Mouse (Mus musculus): ENCODE data around the gene Cdkal1. TPM values are rescaled to one million over a fixed set of nuclear protein-coding genes. Genes with fewer than 3 reads are reported as not detected.

The Cdkal1 gene
- polyA plus RNA-seq, 1 experiment, result 3.3 TPM

DNA sequence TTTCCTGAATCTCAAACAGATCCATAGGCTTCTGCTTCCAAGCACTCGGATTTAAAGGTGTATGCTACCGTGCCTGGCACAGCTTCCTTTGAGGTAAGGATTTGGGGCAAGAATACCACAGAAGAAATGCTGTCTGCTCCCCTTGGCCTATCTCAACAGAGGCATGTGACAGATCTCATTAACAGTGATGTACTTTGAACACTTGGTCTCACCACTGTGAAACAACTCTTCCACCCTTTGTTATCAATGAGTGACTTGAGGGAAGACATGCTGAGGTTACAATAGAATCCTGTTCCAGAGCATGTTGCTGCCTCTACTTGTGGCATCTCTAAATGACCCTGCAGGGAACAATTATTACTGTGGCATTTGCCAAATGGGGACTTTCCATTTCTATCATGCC is 4.6 kb upstream of the Cdkal1 start:
- no peaks in the 10 kb centered on the region for H3K4me1 ChIP-seq (replicated peaks; ENCODE audit: control insufficient read depth, insufficient read depth, low read length)
- 86% methylated on average over 2 of the region's 2 CpGs for WGBS
- TF ChIP-seq CTCF (IDR thresholded peaks at IDR 0.05; ENCODE audit: borderline replicate concordance, control insufficient read depth, extremely low read depth, insufficient read depth, low read length, poor library complexity), result no peak
- no peak for TF ChIP-seq POLR2A (IDR thresholded peaks at IDR 0.05; ENCODE audit: control insufficient read depth, extremely low read depth, insufficient read depth, low read length, poor library complexity)
- DNase-seq, result no peak
- H3K27me3 ChIP-seq (ENCODE audit: control insufficient read depth, insufficient read depth, low read length), result no peaks in the 10 kb centered on the region
- H3K36me3 ChIP-seq (ENCODE audit: control insufficient read depth, insufficient read depth, low read length), result no peaks in the 10 kb centered on the region
- no peak overlapping the region for H3K27ac ChIP-seq (ENCODE audit: control insufficient read depth, insufficient read depth, low read length)
- no peak overlapping the region for H3K4me3 ChIP-seq (ENCODE audit: control insufficient read depth, insufficient read depth, low read length)

DNA sequence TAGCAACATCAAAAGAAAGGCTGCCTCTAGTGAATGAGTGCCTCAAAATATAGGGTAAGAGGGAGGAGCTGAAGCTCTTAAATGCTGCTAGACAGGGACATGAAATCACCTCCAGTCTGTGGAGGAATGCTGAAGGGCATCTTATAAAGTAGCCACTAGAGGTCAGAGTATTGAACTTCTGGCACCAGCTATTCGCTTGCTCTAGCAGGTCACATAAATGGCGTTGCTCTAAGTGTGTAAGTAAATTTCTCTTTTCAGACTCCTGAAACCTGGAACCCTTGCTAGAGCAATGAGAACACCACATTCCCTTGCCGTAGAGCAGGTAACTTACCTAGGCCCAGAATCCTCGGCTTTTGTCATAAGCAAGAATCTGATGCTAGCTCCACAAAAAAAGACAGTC is 2.0 kb upstream of the Cdkal1 start:
- 11% methylated on average over 4 of the region's 4 CpGs for WGBS
- Histone ChIP-seq H3K36me3 (ENCODE audit: control insufficient read depth, insufficient read depth, low read length) (no peaks in the 10 kb centered on the region; the same call in 1 of the 2 replicates), H3K4me3 (ENCODE audit: control insufficient read depth, insufficient read depth, low read length) (no peak overlapping the region), H3K27ac (ENCODE audit: control insufficient read depth, insufficient read depth, low read length) (no peak overlapping the region), H3K4me1 (replicated peaks; ENCODE audit: control insufficient read depth, insufficient read depth, low read length) (no peaks in the 10 kb centered on the region), H3K27me3 (ENCODE audit: control insufficient read depth, insufficient read depth, low read length) (no peaks in the 10 kb centered on the region)
- no peak for TF ChIP-seq POLR2A (IDR thresholded peaks at IDR 0.05; ENCODE audit: control insufficient read depth, extremely low read depth, insufficient read depth, low read length, poor library complexity)
- no peak for TF ChIP-seq CTCF (IDR thresholded peaks at IDR 0.05; ENCODE audit: borderline replicate concordance, control insufficient read depth, extremely low read depth, insufficient read depth, low read length, poor library complexity)
- peak; percentile 10 for DNase-seq

DNA sequence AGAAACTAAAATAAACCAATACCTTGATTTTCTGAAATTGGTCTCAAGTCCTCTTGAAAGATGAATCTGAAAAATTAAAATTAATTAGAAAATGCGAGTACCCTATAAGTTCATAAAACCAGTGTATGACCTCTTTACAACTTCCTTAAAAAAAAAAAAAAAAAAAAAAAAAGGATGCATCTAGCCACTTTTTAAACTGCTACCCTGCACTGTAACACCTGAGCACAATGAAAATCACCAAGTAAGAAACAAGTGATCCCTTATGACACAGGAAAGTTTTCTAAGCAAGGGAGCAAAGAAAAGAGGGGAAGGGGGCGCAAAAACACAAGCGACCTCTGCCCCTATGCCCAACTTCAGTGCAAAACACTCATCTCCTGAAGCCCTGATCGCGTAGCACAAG is 598 bp downstream of the Cdkal1 start:
- no peak for TF ChIP-seq CTCF (IDR thresholded peaks at IDR 0.05; ENCODE audit: borderline replicate concordance, control insufficient read depth, extremely low read depth, insufficient read depth, low read length, poor library complexity)
- TF ChIP-seq POLR2A (IDR thresholded peaks at IDR 0.05; ENCODE audit: control insufficient read depth, extremely low read depth, insufficient read depth, low read length, poor library complexity), result no peak
- Histone ChIP-seq H3K4me1 (replicated peaks; ENCODE audit: control insufficient read depth, insufficient read depth, low read length) (no peaks in the 10 kb centered on the region), H3K27me3 (ENCODE audit: control insufficient read depth, insufficient read depth, low read length) (no peaks in the 10 kb centered on the region), H3K4me3 (ENCODE audit: control insufficient read depth, insufficient read depth, low read length) (peak overlapping the region; percentile 98), H3K27ac (ENCODE audit: control insufficient read depth, insufficient read depth, low read length) (peak overlapping the region; percentile 70; the same call in 1 of the 2 replicates), H3K36me3 (ENCODE audit: control insufficient read depth, insufficient read depth, low read length) (no peaks in the 10 kb centered on the region; the same call in 1 of the 2 replicates)
- WGBS, result 2% methylated on average over 5 of the region's 5 CpGs
- DNase-seq, result no peak

DNA sequence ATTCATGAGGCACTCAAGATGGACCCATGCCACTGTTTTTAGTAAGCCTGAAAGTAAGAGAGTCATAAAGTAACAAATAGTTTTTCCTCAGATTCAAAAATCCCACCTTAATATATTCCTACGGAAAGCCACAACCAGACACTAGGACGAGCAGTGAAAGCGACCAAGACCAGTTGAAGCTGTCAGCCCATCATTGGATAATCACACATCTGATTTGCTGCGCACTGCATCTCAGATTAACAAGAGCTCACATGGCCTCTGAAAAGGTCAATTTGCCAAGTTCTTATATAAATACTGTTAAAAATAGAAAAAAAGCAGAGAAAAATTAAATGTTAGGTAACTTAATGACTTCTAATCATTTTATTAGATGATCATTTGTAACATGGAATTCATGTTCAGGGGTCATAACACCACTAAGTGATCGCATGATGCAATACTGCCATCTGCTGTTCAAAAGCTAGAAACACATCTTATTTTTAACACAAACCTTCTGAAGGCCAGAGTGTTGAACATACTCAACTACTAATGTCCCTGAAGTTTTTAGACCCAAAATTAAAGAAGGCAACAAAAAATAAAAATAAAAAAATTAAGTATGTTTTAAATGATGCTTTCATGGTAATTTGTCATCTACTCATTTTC is 16.9 kb downstream of the Cdkal1 start:
- H3K4me1 ChIP-seq (replicated peaks; ENCODE audit: control insufficient read depth, insufficient read depth, low read length), result no peaks in the 10 kb centered on the region
- WGBS, result 68% methylated on average over 5 of the region's 5 CpGs
- H3K27me3 ChIP-seq (ENCODE audit: control insufficient read depth, insufficient read depth, low read length), result no peaks in the 10 kb centered on the region
- no peak for DNase-seq
- peaks cover 15% of the 10 kb centered on the region; the same call in 1 of the 2 replicates for H3K36me3 ChIP-seq (ENCODE audit: control insufficient read depth, insufficient read depth, low read length)
- H3K4me3 ChIP-seq (ENCODE audit: control insufficient read depth, insufficient read depth, low read length), result no peak overlapping the region
- no peak for TF ChIP-seq POLR2A (IDR thresholded peaks at IDR 0.05; ENCODE audit: control insufficient read depth, extremely low read depth, insufficient read depth, low read length, poor library complexity)
- TF ChIP-seq CTCF (IDR thresholded peaks at IDR 0.05; ENCODE audit: borderline replicate concordance, control insufficient read depth, extremely low read depth, insufficient read depth, low read length, poor library complexity), result no peak
- H3K27ac ChIP-seq (ENCODE audit: control insufficient read depth, insufficient read depth, low read length), result no peak overlapping the region

DNA sequence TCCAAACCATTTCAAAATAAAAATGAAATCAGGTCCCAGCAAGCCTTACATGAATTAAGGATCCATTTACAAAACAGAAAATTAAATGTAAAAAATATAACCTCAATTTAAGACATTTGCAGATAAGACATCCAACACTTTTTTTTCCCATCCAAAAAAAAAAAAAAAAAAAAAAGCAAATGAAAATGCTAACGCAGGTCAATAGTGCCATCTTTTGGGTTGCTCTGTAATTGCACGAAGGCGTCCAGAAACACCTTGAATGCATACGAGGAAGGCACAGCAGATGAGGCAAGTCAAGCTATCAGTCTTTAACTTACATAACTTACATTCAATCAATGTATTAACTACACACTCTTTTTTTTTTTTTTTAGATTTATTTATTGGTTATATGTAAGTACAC is 20.3 kb downstream of the Cdkal1 start:
- Histone ChIP-seq H3K4me1 (replicated peaks; ENCODE audit: control insufficient read depth, insufficient read depth, low read length) (no peaks in the 10 kb centered on the region), H3K36me3 (ENCODE audit: control insufficient read depth, insufficient read depth, low read length) (no peaks in the 10 kb centered on the region), H3K27me3 (ENCODE audit: control insufficient read depth, insufficient read depth, low read length) (no peaks in the 10 kb centered on the region), H3K4me3 (ENCODE audit: control insufficient read depth, insufficient read depth, low read length) (no peak overlapping the region), H3K27ac (ENCODE audit: control insufficient read depth, insufficient read depth, low read length) (no peak overlapping the region)
- DNase-seq, result peak; percentile 44
- 14% methylated on average over 4 of the region's 4 CpGs for WGBS
- TF ChIP-seq CTCF (IDR thresholded peaks at IDR 0.05; ENCODE audit: borderline replicate concordance, control insufficient read depth, extremely low read depth, insufficient read depth, low read length, poor library complexity), result no peak
- TF ChIP-seq POLR2A (IDR thresholded peaks at IDR 0.05; ENCODE audit: control insufficient read depth, extremely low read depth, insufficient read depth, low read length, poor library complexity), result no peak

DNA sequence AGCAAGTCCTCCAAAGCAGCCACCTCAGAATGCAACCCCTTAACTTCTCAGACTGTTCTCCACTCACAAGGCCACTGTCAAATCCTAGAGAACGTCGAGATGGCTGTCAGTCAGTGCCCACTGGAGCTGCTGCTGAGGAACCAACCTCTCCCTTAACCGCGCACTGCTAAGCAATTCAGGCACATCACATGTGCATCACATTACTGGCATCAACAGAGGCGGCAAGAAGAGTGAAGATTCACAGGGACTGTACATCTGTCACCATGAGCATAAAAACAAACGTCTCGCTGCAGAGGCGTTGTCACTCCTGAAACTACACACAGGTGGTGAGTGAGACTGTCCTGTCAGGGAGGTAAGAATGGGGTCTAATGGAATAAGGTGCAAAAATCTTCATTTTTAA is 21.7 kb downstream of the Cdkal1 start:
- no peak for DNase-seq
- WGBS, result 92% methylated on average over 8 of the region's 8 CpGs
- TF ChIP-seq CTCF (IDR thresholded peaks at IDR 0.05; ENCODE audit: borderline replicate concordance, control insufficient read depth, extremely low read depth, insufficient read depth, low read length, poor library complexity), result no peak
- Histone ChIP-seq H3K4me3 (ENCODE audit: control insufficient read depth, insufficient read depth, low read length) (no peak overlapping the region), H3K36me3 (ENCODE audit: control insufficient read depth, insufficient read depth, low read length) (no peaks in the 10 kb centered on the region), H3K4me1 (replicated peaks; ENCODE audit: control insufficient read depth, insufficient read depth, low read length) (no peaks in the 10 kb centered on the region), H3K27me3 (ENCODE audit: control insufficient read depth, insufficient read depth, low read length) (no peaks in the 10 kb centered on the region), H3K27ac (ENCODE audit: control insufficient read depth, insufficient read depth, low read length) (no peak overlapping the region)

DNA sequence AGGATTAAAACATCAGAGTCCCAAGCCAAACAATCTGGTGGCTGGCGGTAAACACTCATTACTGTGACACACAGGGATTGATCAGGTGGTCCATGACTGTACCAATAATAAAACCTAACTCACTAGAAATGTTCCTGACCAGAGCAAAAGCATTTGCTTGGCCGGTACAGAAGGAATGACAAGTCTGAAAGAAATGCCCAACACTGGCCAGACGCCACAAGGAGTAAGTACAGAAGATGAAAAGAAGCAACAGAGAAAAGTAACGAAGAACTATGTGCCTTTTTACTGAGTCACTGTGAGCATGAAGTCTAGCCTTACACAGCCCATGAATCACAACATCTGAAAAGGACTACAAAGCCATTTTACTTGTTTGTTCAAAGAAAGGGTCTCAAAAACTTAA is 24.3 kb downstream of the Cdkal1 start:
- H3K27ac ChIP-seq (ENCODE audit: control insufficient read depth, insufficient read depth, low read length), result no peak overlapping the region
- DNase-seq, result no peak
- no peaks in the 10 kb centered on the region for H3K27me3 ChIP-seq (ENCODE audit: control insufficient read depth, insufficient read depth, low read length)
- H3K4me3 ChIP-seq (ENCODE audit: control insufficient read depth, insufficient read depth, low read length), result no peak overlapping the region
- TF ChIP-seq CTCF (IDR thresholded peaks at IDR 0.05; ENCODE audit: borderline replicate concordance, control insufficient read depth, extremely low read depth, insufficient read depth, low read length, poor library complexity) (no peak), POLR2A (IDR thresholded peaks at IDR 0.05; ENCODE audit: control insufficient read depth, extremely low read depth, insufficient read depth, low read length, poor library complexity) (no peak)
- H3K4me1 ChIP-seq (replicated peaks; ENCODE audit: control insufficient read depth, insufficient read depth, low read length), result no peaks in the 10 kb centered on the region
- WGBS, result 97% methylated on average over 4 of the region's 4 CpGs
- H3K36me3 ChIP-seq (ENCODE audit: control insufficient read depth, insufficient read depth, low read length), result no peaks in the 10 kb centered on the region

Measured in thymus, adult 2 months (tissue).